Mouse (Mus musculus) ES-E14 (cell line): ENCODE measurements around the gene Copz1. TPM values are rescaled to one million over a fixed set of nuclear protein-coding genes. Genes with fewer than 3 reads are reported as not detected.

ENCODE experiments used
- DNase-seq: peaks from one replicate; pipeline ENCODE4 v3.0.0-alpha.2; 2013; ENCODE audit warnings: low read depth, low spot score
- H3K27ac ChIP-seq: 2 replicates; pipeline ENCODE4 v1.5.1; 2012; ENCODE audit warnings: low read depth, mild to moderate bottlenecking, low read length, moderate library complexity, mixed read lengths; ENCODE audit not compliant: poor library complexity, insufficient read depth, severe bottlenecking
- H3K36me3 ChIP-seq: 2 replicates; pipeline ENCODE4 v1.6.1; 2012; ENCODE audit warnings: mild to moderate bottlenecking, low read length, moderate library complexity, mixed read lengths; ENCODE audit not compliant: control insufficient read depth, poor library complexity, insufficient read depth, severe bottlenecking
- H3K4me1 ChIP-seq, 2 experiments: fragments of 150-350 bp in 1 of 2; sonication (generic) in 1 of 2; 2 replicates each; pipeline ENCODE4 v1.6.1; 2012; ENCODE audit warnings: low read length in 2 of 2, mild to moderate bottlenecking in 1 of 2, mixed read lengths in 1 of 2; ENCODE audit not compliant: control insufficient read depth in 2 of 2, insufficient read depth in 2 of 2, poor library complexity in 1 of 2
- H3K4me3 ChIP-seq, 2 experiments: fragments of 150-350 bp in 1 of 2; sonication (generic) in 1 of 2; 2 replicates each; pipeline ENCODE4 v1.5.1; 2012; ENCODE audit warnings: low read length in 2 of 2, low read depth in 1 of 2, mild to moderate bottlenecking in 1 of 2, mixed read lengths in 1 of 2; ENCODE audit not compliant: insufficient read depth in 1 of 2, poor library complexity in 1 of 2, severe bottlenecking in 1 of 2
- H3K9ac ChIP-seq: 2 replicates; pipeline ENCODE4 v1.6.1; 2012; ENCODE audit warnings: low read depth, mild to moderate bottlenecking, low read length, mixed read lengths; ENCODE audit not compliant: poor library complexity, insufficient read depth, severe bottlenecking
- H3K9me3 ChIP-seq: fragments of 150-350 bp; sonication (generic); 2 replicates; pipeline ENCODE4 v1.6.1; 2012; ENCODE audit warnings: low read depth, mild to moderate bottlenecking, low read length; ENCODE audit not compliant: control insufficient read depth, insufficient read depth
- CHD2 ChIP-seq: IDR thresholded peaks from 2 replicates; pipeline ENCODE4 v1.6.1; 2014; ENCODE audit warnings: mild to moderate bottlenecking, low read depth, low read length, inconsistent platforms
- HCFC1 ChIP-seq: IDR thresholded peaks from 2 replicates; pipeline ENCODE4 v1.6.1; 2012; ENCODE audit warnings: low read length, inconsistent platforms, borderline replicate concordance; ENCODE audit not compliant: insufficient read depth
- MAFK ChIP-seq: IDR thresholded peaks from 2 replicates; pipeline ENCODE4 v1.6.1; 2014; ENCODE audit warnings: mild to moderate bottlenecking, low read depth, low read length, inconsistent platforms; ENCODE audit not compliant: insufficient read depth
- ZC3H11A ChIP-seq: IDR thresholded peaks from 2 replicates; pipeline ENCODE4 v1.6.1; 2012; ENCODE audit warnings: low read depth, mild to moderate bottlenecking, inconsistent platforms, low read length, borderline replicate concordance
- ZNF384 ChIP-seq: IDR thresholded peaks from 2 replicates; pipeline ENCODE4 v1.6.1; 2012; ENCODE audit warnings: low read depth, low read length, inconsistent platforms
- in situ Hi-C, 2 experiments: fragments of 600-800 bp; cut with MboI; formaldehyde crosslinking; loops; one replicate each; pipeline ENCODE4 v1.15.1; 2025; ENCODE audit warnings: low sequenced_read_pairs in 2 of 2, inconsistent platforms in 1 of 2; ENCODE audit not compliant: unreplicated experiment in 2 of 2
- total RNA-seq: library from RNA; depleted of rRNA; stranded (reverse); fragments of 300-350 nt; gene quantifications from 2 replicates; pipeline ENCODE4 v1.2.3, GENCODE M21; 2012; rRNA removed

Gene Copz1
- total RNA-seq, 1 experiment, result 85.5 TPM

GRCm38 (mm10) chr15:103343556-103343955 lies 71.0 kb downstream of the Copz1 start:
- H3K27ac ChIP-seq, result no peak overlapping the region
- peaks cover 32% of the 10 kb centered on the region for H3K36me3 ChIP-seq
- peaks cover 4 to 19% of the 10 kb centered on the region in 2 experiments; a peak in 2 of 4 replicates for H3K4me1 ChIP-seq
- no peak overlapping the region for H3K4me3 ChIP-seq
- H3K9me3 ChIP-seq, result no peaks in the 10 kb centered on the region
- DNase-seq, result no peak
- no peak overlapping the region for H3K9ac ChIP-seq
- in situ Hi-C loops, result no loop called here
- TF ChIP-seq ZC3H11A (no peak), CHD2 (no peak), HCFC1 (no peak), MAFK (no peak), ZNF384 (no peak)

- no peak overlapping the region for H3K4me3 ChIP-seq
- TF ChIP-seq CHD2 (no peak), ZNF384 (no peak), ZC3H11A (no peak), HCFC1 (no peak), MAFK (no peak)
- no peak overlapping the region for H3K27ac ChIP-seq
- H3K36me3 ChIP-seq, result peaks cover 47% of the 10 kb centered on the region
- no peak overlapping the region for H3K9ac ChIP-seq
- H3K4me1 ChIP-seq, result peaks cover 3 to 10% of the 10 kb centered on the region in 2 experiments; a peak in 1 of 4 replicates
- no peaks in the 10 kb centered on the region for H3K9me3 ChIP-seq
- DNase-seq, result no peak
- in situ Hi-C loops, result no loop called here
Observed at GRCm38 (mm10) chr15:103345789-103346188, 73.3 kb downstream of the Copz1 start.

- Histone ChIP-seq H3K36me3 (peaks cover 62% of the 10 kb centered on the region), H3K4me1 (0 out of 4 replicates have a peak, but pooled peaks cover 0 to 2% of the 10 kb centered on the region in 2 experiments), H3K9me3 (no peaks in the 10 kb centered on the region), H3K27ac (no peak overlapping the region), H3K9ac (no peak overlapping the region), H3K4me3 (no peak overlapping the region)
- DNase-seq, result no peak
- in situ Hi-C loops, result no loop called here
- TF ChIP-seq ZC3H11A (no peak), MAFK (no peak), CHD2 (no peak), HCFC1 (no peak), ZNF384 (no peak)
Observed at GRCm38 (mm10) chr15:103347275-103347684, 74.8 kb downstream of the Copz1 start.

Other genes with a start within 250 kb of the Copz1 start
- gene Smug1, start 105.6 kb upstream of the Copz1 start, total RNA-seq, result 7.1 and 10.6 TPM in 2 replicates
- gene Cbx5, start 32.9 kb upstream of the Copz1 start, total RNA-seq, result 190 and 226 TPM in 2 replicates
- 321 and 519 TPM in 2 replicates for gene Hnrnpa1, start 32.3 kb upstream of the Copz1 start, total RNA-seq
- gene Nfe2, start 14.3 kb upstream of the Copz1 start, total RNA-seq, result 0.49 and 1.0 TPM in 2 replicates
- gene Gpr84, start 37.9 kb downstream of the Copz1 start, total RNA-seq, result 0.40 and 0.48 TPM in 2 replicates
- gene Zfp385a, start 67.4 kb downstream of the Copz1 start, total RNA-seq, result 2.7 and 5.9 TPM in 2 replicates
- 69.0 and 80.8 TPM in 2 replicates for gene Itga5, start 94.0 kb downstream of the Copz1 start, total RNA-seq
- 3.4 and 4.9 TPM in 2 replicates for gene Gtsf1, start 157.8 kb downstream of the Copz1 start, total RNA-seq
- not detected in 2 replicates for gene Gtsf2, start 175.8 kb downstream of the Copz1 start, total RNA-seq
- gene Nckap1l, start 181.1 kb downstream of the Copz1 start, total RNA-seq, result 6.6 and 11.0 TPM in 2 replicates
- gene Pde1b, start 230.3 kb downstream of the Copz1 start, total RNA-seq, result 12.0 and 19.7 TPM in 2 replicates